Mouse (Mus musculus): ENCODE results near the gene Xiap. TPM values are rescaled to one million over a fixed set of nuclear protein-coding genes. Genes with fewer than 3 reads are reported as not detected.
"Not testable (repeated sequence)": the region's sequence is repeated elsewhere in the genome, so short reads cannot be mapped to it uniquely, and the experiment has no call there.

The Xiap gene
- 2.3 and 9.3 TPM in 2 replicates for polyA plus RNA-seq (2012; rRNA removed)

GRCm38 (mm10) chrX:42059282-42060068, at the start of gene Xiap:
TSS of gene Xiap (plus strand) at chrX:42059679.
- Histone ChIP-seq H3K36me3 (ENCODE audit: control insufficient read depth, insufficient read depth, low read length) (no peaks in the 10 kb centered on the region), H3K4me3 (ENCODE audit: low read depth, low read length) (peak within 1 kb of the TSS; percentile 10; the same call in 1 of the 2 replicates), H3K27me3 (ENCODE audit: control insufficient read depth, insufficient read depth, low read length) (no peaks in the 10 kb centered on the region), H3K27ac (ENCODE audit: insufficient read depth, low read depth, low read length) (peak within 1 kb of the TSS; percentile 97), H3K4me1 (ENCODE audit: control insufficient read depth, insufficient read depth, insufficient read length, low read length) (peaks cover 8% of the 10 kb centered on the region; the same call in 1 of the 2 replicates)
- TF ChIP-seq CTCF (IDR thresholded peaks at IDR 0.05; ENCODE audit: extremely low read depth, insufficient read length, insufficient replicate concordance, low read depth, low read length) (no peak), POLR2A (IDR thresholded peaks at IDR 0.05; ENCODE audit: low read depth, low read length) (no peak)
- WGBS: 42% methylated on average over 5 of the region's 5 CpGs

DNA sequence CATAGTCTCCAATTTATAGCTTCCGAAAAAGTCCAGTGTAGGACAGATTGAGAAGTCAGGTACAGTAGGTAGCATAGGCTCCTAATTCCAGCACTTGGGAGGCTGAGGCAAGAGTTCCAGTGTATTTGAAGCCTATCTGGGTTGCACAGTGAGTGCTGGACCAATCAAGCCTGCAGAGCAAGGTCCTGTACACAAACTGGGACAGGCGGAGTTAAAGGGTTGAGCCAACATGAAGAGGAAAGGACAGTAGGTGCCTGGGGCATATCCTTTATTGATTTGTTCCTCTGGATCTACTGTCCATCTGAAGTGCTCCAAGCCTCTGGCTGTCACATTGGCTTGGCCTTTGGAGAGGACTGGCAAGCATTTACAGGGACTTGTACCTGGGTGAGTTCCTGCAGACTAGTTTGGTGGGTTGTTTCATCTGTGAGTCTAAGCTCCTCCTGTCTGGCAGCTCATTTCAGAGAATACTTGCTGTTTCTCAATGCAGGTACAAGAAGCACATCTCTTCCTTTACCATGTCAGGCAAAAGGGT, 46.7 kb upstream of the Xiap start:
- H3K36me3 ChIP-seq (ENCODE audit: control insufficient read depth, insufficient read depth, low read length): no peaks in the 10 kb centered on the region
- 78% methylated on average over 2 of the region's 2 CpGs for WGBS
- H3K4me3 ChIP-seq (ENCODE audit: low read depth, low read length): no peak overlapping the region
- no peak for TF ChIP-seq CTCF (IDR thresholded peaks at IDR 0.05; ENCODE audit: extremely low read depth, insufficient read length, insufficient replicate concordance, low read depth, low read length)
- no peak for TF ChIP-seq POLR2A (IDR thresholded peaks at IDR 0.05; ENCODE audit: low read depth, low read length)
- H3K27me3 ChIP-seq (ENCODE audit: control insufficient read depth, insufficient read depth, low read length): no peaks in the 10 kb centered on the region
- no peak overlapping the region for H3K27ac ChIP-seq (ENCODE audit: insufficient read depth, low read depth, low read length)
- H3K4me1 ChIP-seq (ENCODE audit: control insufficient read depth, insufficient read depth, insufficient read length, low read length): peaks cover 4% of the 10 kb centered on the region; the same call in 1 of the 2 replicates

GRCm38 (mm10) chrX:42013776-42014175, 45.7 kb upstream of the Xiap start:
- WGBS: 49% methylated on average over 3 of the region's 3 CpGs
- H3K4me3 ChIP-seq (ENCODE audit: low read depth, low read length): no peak overlapping the region
- no peaks in the 10 kb centered on the region for H3K27me3 ChIP-seq (ENCODE audit: control insufficient read depth, insufficient read depth, low read length)
- peaks cover 4% of the 10 kb centered on the region; the same call in 1 of the 2 replicates for H3K4me1 ChIP-seq (ENCODE audit: control insufficient read depth, insufficient read depth, insufficient read length, low read length)
- H3K36me3 ChIP-seq (ENCODE audit: control insufficient read depth, insufficient read depth, low read length): no peaks in the 10 kb centered on the region
- H3K27ac ChIP-seq (ENCODE audit: insufficient read depth, low read depth, low read length): no peak overlapping the region
- TF ChIP-seq POLR2A (IDR thresholded peaks at IDR 0.05; ENCODE audit: low read depth, low read length): no peak
- no peak for TF ChIP-seq CTCF (IDR thresholded peaks at IDR 0.05; ENCODE audit: extremely low read depth, insufficient read length, insufficient replicate concordance, low read depth, low read length)

DNA sequence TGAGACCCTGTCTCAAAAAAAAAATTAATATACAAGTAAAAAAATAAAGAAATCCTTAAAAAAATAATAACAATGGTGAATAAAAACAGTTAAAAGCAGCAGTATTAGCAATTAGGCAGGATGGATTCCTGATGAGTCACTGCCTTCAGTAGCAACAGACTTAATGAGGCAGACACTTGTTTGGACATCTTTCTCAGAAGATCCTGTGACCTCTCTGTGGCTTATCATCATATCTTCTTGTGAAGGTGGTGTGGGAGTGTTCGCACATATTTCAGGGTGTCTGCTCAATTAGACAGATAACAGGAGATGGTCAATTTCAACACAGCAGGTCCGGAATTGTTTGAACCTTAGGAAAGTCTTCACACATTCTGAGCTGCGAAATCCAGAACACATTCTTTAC, 45.0 kb upstream of the Xiap start:
- Histone ChIP-seq H3K4me3 (ENCODE audit: low read depth, low read length) (no peak overlapping the region), H3K27me3 (ENCODE audit: control insufficient read depth, insufficient read depth, low read length) (no peaks in the 10 kb centered on the region)

DNA sequence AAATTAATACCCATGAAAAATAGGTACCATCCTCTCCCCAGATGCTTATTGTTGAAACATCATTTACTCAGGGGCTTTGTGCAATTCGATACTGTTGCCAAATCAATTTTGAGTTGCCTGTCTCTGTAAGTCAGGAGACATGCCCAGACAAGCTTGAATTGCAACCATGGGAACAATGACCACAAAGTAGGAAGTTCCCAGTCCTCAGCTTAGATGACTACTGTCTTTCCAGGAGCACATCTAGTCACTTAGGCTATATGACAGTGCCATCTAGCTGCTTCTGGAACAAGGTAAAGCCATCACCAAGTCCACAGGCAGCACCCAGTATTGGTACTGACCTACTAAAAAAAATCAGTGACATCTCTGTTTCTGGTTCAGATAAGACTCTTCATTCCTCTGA, 41.4 kb upstream of the Xiap start:
- H3K36me3 ChIP-seq (ENCODE audit: control insufficient read depth, insufficient read depth, low read length): no peaks in the 10 kb centered on the region
- H3K4me1 ChIP-seq (ENCODE audit: control insufficient read depth, insufficient read depth, insufficient read length, low read length): peaks cover 4% of the 10 kb centered on the region; the same call in 1 of the 2 replicates
- TF ChIP-seq POLR2A (IDR thresholded peaks at IDR 0.05; ENCODE audit: low read depth, low read length) (no peak), CTCF (IDR thresholded peaks at IDR 0.05; ENCODE audit: extremely low read depth, insufficient read length, insufficient replicate concordance, low read depth, low read length) (no peak)
- H3K4me3 ChIP-seq (ENCODE audit: low read depth, low read length): no peak overlapping the region
- H3K27me3 ChIP-seq (ENCODE audit: control insufficient read depth, insufficient read depth, low read length): no peaks in the 10 kb centered on the region
- 56% methylated on average over 1 of the region's 1 CpGs for WGBS
- no peak overlapping the region for H3K27ac ChIP-seq (ENCODE audit: insufficient read depth, low read depth, low read length)

More for the DNA sequence above, 45.0 kb upstream of the Xiap start:
- Histone ChIP-seq H3K27ac (ENCODE audit: insufficient read depth, low read depth, low read length) (no peak overlapping the region), H3K36me3 (ENCODE audit: control insufficient read depth, insufficient read depth, low read length) (no peaks in the 10 kb centered on the region), H3K4me1 (ENCODE audit: control insufficient read depth, insufficient read depth, insufficient read length, low read length) (peaks cover 4% of the 10 kb centered on the region; the same call in 1 of the 2 replicates)
- no peak for TF ChIP-seq POLR2A (IDR thresholded peaks at IDR 0.05; ENCODE audit: low read depth, low read length)
- TF ChIP-seq CTCF (IDR thresholded peaks at IDR 0.05; ENCODE audit: extremely low read depth, insufficient read length, insufficient replicate concordance, low read depth, low read length): no peak
- 88% methylated on average over 3 of the region's 3 CpGs for WGBS

GRCm38 (mm10) chrX:42019441-42019840, 40.0 kb upstream of the Xiap start:
- Histone ChIP-seq H3K4me3 (ENCODE audit: low read depth, low read length) (no peak overlapping the region), H3K4me1 (ENCODE audit: control insufficient read depth, insufficient read depth, insufficient read length, low read length) (no peaks in the 10 kb centered on the region), H3K27ac (ENCODE audit: insufficient read depth, low read depth, low read length) (no peak overlapping the region), H3K36me3 (ENCODE audit: control insufficient read depth, insufficient read depth, low read length) (no peaks in the 10 kb centered on the region), H3K27me3 (ENCODE audit: control insufficient read depth, insufficient read depth, low read length) (no peaks in the 10 kb centered on the region)
- no peak for TF ChIP-seq POLR2A (IDR thresholded peaks at IDR 0.05; ENCODE audit: low read depth, low read length)
- TF ChIP-seq CTCF (IDR thresholded peaks at IDR 0.05; ENCODE audit: extremely low read depth, insufficient read length, insufficient replicate concordance, low read depth, low read length): no peak
- 28% methylated on average over 2 of the region's 2 CpGs for WGBS

GRCm38 (mm10) chrX:42025802-42026440, 33.6 kb upstream of the Xiap start:
- no CpG with 5 or more reads among the region's 3 CpGs for WGBS

DNA sequence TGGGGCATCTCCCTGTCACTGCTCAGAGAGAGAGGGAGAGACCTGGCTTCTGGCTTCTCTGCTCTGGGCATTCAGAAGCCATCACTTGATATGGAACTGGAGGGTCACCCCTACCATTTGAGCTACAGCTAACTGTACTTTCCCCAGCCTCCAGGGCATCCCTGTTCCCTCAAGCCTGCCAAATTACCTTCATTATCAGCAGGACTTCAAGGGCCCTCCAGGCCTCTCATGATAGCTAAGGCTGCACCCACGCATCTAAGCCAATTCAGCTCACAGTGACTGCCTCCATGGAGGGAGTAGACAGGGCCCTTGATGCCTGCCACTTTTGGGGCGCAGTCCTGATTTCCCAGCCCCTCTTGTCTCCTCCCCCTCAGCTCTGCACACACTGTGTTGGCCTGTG, 32.5 kb upstream of the Xiap start:
- H3K4me1 ChIP-seq (ENCODE audit: control insufficient read depth, insufficient read depth, insufficient read length, low read length); H3K4me3 ChIP-seq (ENCODE audit: low read depth, low read length); H3K27me3 ChIP-seq (ENCODE audit: control insufficient read depth, insufficient read depth, low read length); H3K27ac ChIP-seq (ENCODE audit: insufficient read depth, low read depth, low read length); H3K36me3 ChIP-seq (ENCODE audit: control insufficient read depth, insufficient read depth, low read length): not testable (repeated sequence)
- 78% methylated on average over 2 of the region's 2 CpGs for WGBS

More at GRCm38 (mm10) chrX:42025802-42026440, 33.6 kb upstream of the Xiap start:
- H3K27me3 ChIP-seq (ENCODE audit: control insufficient read depth, insufficient read depth, low read length); H3K36me3 ChIP-seq (ENCODE audit: control insufficient read depth, insufficient read depth, low read length); H3K4me1 ChIP-seq (ENCODE audit: control insufficient read depth, insufficient read depth, insufficient read length, low read length); H3K4me3 ChIP-seq (ENCODE audit: low read depth, low read length); H3K27ac ChIP-seq (ENCODE audit: insufficient read depth, low read depth, low read length): not testable (repeated sequence)

Data from small intestine, adult 2 months (tissue).